Mouse (Mus musculus) frontal cortex, postnatal 10 days (tissue): Measurements from ENCODE around the gene Zbtb8b.

ENCODE experiments used
- DNase-seq, 2 experiments: peaks; one replicate each; pipeline ENCODE4 v3.0.0; 2022; ENCODE audit warnings: low spot score in 2 of 2, mixed read lengths in 1 of 2

The Zbtb8b gene

DNA sequence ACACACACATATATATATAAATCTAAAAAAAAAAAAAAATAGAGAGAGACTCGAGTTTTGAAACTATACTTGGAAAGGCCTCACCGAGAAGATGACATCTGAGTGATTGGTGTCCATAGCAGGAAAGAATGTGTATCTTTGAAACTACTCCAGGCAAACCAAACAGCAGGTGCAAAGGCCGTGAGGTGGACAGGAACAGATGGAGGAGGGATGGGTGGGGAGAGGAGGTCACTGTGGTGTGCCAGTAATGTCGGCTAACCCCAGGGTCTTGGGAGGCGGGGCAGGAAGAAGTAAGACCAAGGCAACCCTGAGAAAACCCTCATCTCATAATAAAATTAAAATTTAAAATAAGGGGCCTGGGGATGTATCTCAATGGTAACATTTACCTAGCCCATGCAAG is 64.8 kb downstream of the Zbtb8b start:
- no peak for DNase-seq
